Mouse (Mus musculus): ENCODE results near the gene Thegl. TPM values are rescaled to one million over a fixed set of nuclear protein-coding genes. Genes with fewer than 3 reads are reported as not detected.
"Not testable (repeated sequence)": the region's sequence is repeated elsewhere in the genome, so short reads cannot be mapped to it uniquely, and the experiment has no call there.

Gene Thegl
- polyA plus RNA-seq, 1 experiment from 2014 or later = not detected

DNA sequence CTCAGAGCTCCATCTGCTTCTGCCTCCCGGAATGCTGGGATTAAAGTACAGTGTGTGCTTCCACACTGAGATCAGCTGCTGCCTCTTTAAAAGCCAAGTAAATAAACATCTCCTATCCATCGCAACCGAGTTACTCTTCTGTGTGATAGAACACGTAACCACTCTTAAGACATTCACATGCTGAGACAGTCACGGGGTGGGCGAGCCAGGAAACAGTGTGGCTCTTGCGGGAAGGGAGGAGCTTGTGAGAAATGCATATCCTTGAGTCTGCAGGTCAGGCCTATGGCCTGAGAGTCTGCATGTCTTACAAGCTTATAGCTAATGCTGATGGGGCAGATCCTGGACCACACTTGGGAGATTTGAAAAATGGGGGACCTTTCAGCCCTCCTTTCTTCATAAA, 70.7 kb downstream of the Thegl start:
- no peak overlapping the region for H3K4me3 ChIP-seq
- no peaks in the 10 kb centered on the region for H3K9me3 ChIP-seq
- 90% methylated on average over 7 of the region's 7 CpGs for WGBS
- no peaks in the 10 kb centered on the region for H3K27me3 ChIP-seq
- H3K4me1 ChIP-seq = no peaks in the 10 kb centered on the region
- no peak overlapping the region for H3K4me2 ChIP-seq (replicated peaks)
- ATAC-seq (ENCODE audit: low FRiP score, low read depth) = no peak
- no peak overlapping the region for H3K9ac ChIP-seq
- H3K27ac ChIP-seq = no peak overlapping the region
- no peaks in the 10 kb centered on the region for H3K36me3 ChIP-seq

DNA sequence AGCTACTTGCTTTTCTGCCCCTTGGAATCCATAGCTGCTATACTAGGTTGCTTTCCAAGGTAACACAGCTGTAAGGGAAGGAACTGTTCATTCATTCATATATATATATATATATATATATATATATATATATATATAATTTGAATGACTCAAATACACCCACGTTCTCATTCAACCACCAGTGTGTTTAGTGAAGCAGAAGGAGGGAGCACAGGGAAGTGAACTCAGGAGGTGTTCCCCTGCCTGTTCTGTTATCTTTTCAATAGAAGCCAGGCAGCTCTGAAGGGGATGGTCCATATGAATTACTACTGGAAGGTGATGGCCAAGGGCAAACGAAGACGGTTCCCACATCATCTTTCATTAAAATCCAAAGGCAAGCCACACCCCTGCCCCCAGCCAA, 71.3 kb downstream of the Thegl start:
- no peak for ATAC-seq (ENCODE audit: low FRiP score, low read depth)
- H3K9ac ChIP-seq = no peak overlapping the region
- WGBS = 80% methylated on average over 3 of the region's 3 CpGs
- H3K4me3 ChIP-seq = no peak overlapping the region
- no peaks in the 10 kb centered on the region for H3K9me3 ChIP-seq
- no peaks in the 10 kb centered on the region for H3K36me3 ChIP-seq
- H3K4me1 ChIP-seq = no peaks in the 10 kb centered on the region
- H3K4me2 ChIP-seq (replicated peaks) = no peak overlapping the region
- no peak overlapping the region for H3K27ac ChIP-seq
- peaks cover 3% of the 10 kb centered on the region for H3K27me3 ChIP-seq

GRCm38 (mm10) chr5:77089294-77089693, 73.5 kb downstream of the Thegl start:
- no peaks in the 10 kb centered on the region for H3K36me3 ChIP-seq
- no peaks in the 10 kb centered on the region for H3K9me3 ChIP-seq
- H3K27me3 ChIP-seq = peaks cover 15% of the 10 kb centered on the region
- H3K4me3 ChIP-seq = no peak overlapping the region
- no peak for ATAC-seq (ENCODE audit: low FRiP score, low read depth)
- 47% methylated on average over 1 of the region's 1 CpGs for WGBS
- H3K4me1 ChIP-seq = peaks cover 3% of the 10 kb centered on the region; the same call in 1 of the 2 replicates
- H3K9ac ChIP-seq = no peak overlapping the region
- no peak overlapping the region for H3K27ac ChIP-seq
- H3K4me2 ChIP-seq (replicated peaks) = no peak overlapping the region

DNA sequence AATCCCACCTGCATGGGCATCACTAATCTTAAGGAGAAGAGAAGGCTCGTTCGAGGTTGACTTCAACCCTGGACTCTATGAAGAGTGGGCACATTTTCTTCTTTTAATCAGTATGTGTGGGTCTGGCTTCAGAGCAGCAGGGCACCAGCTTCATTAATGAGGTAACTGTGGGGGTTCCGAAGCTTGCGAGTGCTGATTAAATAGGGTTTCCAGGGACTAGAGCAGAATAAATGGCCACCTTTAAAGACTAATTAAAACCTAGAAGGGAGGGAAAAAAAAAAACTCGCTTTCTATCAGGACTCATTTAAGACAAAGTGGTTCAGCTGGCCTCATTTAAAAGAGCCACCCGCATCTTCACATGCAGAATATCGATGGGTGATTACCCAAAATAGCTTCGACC, 74.1 kb downstream of the Thegl start:
- Histone ChIP-seq H3K9me3 (no peaks in the 10 kb centered on the region), H3K4me3 (no peak overlapping the region), H3K4me1 (peaks cover 3% of the 10 kb centered on the region; the same call in 1 of the 2 replicates), H3K27me3 (peaks cover 15% of the 10 kb centered on the region), H3K9ac (no peak overlapping the region), H3K4me2 (replicated peaks) (no peak overlapping the region), H3K27ac (no peak overlapping the region), H3K36me3 (no peaks in the 10 kb centered on the region)
- 35% methylated on average over 8 of the region's 8 CpGs for WGBS
- no peak for ATAC-seq (ENCODE audit: low FRiP score, low read depth)

DNA sequence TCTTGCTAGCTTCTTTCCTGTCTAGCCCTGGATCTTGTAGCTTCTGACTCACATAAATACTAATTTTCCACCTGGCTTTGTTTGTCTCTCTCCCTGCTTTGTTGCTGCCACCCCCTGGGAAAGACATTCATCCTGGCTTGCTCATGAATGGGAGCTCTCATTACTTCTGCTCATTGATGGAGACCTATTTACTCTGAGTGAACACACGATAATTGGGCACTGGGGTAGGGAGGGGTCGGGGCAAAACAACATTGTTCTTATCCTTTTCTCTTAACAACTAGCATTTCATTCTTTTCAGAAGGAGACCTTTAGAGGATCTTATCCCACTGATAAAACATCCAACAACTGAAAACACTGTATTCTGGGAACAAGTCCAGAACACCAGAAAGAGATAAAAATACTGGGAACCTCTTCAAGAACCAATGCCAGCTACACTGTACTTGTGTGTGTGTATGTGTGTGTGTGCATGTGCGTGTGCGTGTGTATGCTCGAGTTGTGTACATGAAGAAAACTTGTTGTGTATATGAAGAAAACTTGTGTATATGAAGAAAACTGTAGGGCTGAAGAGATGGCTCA, 74.8 kb downstream of the Thegl start:
- Histone ChIP-seq H3K4me3 (no peak overlapping the region), H3K36me3 (no peaks in the 10 kb centered on the region), H3K9me3 (no peaks in the 10 kb centered on the region), H3K27ac (no peak overlapping the region), H3K27me3 (peaks cover 17% of the 10 kb centered on the region), H3K4me2 (replicated peaks) (no peak overlapping the region), H3K9ac (no peak overlapping the region), H3K4me1 (peaks cover 3% of the 10 kb centered on the region; the same call in 1 of the 2 replicates)
- WGBS = 64% methylated on average over 5 of the region's 5 CpGs
- no peak for ATAC-seq (ENCODE audit: low FRiP score, low read depth)

DNA sequence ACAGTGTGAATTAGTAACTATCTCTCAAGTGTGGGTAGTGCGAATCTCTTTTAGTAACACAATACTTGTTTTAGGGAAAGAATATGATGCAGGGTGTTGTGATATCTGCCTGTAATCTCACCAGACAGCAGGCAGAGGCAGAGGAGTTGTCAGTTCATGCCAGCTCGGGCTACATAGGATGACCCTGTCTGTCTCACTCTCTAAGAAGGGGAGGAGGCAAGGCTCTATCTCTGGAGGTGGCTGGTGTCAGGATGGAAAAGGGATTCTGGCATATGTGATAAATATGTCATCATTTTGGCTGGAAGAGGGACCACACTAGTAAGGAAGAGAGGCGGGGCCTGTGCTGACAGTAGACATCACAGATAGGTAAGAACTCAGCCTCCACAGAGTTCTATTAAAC, 76.1 kb downstream of the Thegl start:
- Histone ChIP-seq H3K4me1 (peaks cover 3% of the 10 kb centered on the region; the same call in 1 of the 2 replicates), H3K9ac (no peak overlapping the region), H3K27me3 (peaks cover 28% of the 10 kb centered on the region), H3K9me3 (no peaks in the 10 kb centered on the region), H3K4me3 (no peak overlapping the region), H3K4me2 (replicated peaks) (no peak overlapping the region), H3K27ac (no peak overlapping the region), H3K36me3 (no peaks in the 10 kb centered on the region)
- ATAC-seq (ENCODE audit: low FRiP score, low read depth) = no peak
- WGBS = 72% methylated on average over 3 of the region's 3 CpGs

GRCm38 (mm10) chr5:77092531-77092930, 76.7 kb downstream of the Thegl start:
- Histone ChIP-seq H3K9me3 (no peaks in the 10 kb centered on the region), H3K4me3 (no peak overlapping the region), H3K27ac (no peak overlapping the region), H3K36me3 (no peaks in the 10 kb centered on the region), H3K27me3 (peaks cover 28% of the 10 kb centered on the region), H3K4me2 (replicated peaks) (no peak overlapping the region), H3K9ac (no peak overlapping the region), H3K4me1 (peaks cover 8% of the 10 kb centered on the region; the same call in 1 of the 2 replicates)
- no peak for ATAC-seq (ENCODE audit: low FRiP score, low read depth)
- 77% methylated on average over 5 of the region's 5 CpGs for WGBS

GRCm38 (mm10) chr5:77093961-77094360, 78.1 kb downstream of the Thegl start:
- Histone ChIP-seq H3K36me3 (no peaks in the 10 kb centered on the region), H3K27me3 (peaks cover 28% of the 10 kb centered on the region), H3K4me3 (peak overlapping the region; percentile 63), H3K9me3 (no peaks in the 10 kb centered on the region), H3K9ac (peak overlapping the region; percentile 68; the same call in 1 of the 2 replicates), H3K4me1 (peaks cover 11% of the 10 kb centered on the region; the same call in 1 of the 2 replicates), H3K4me2 (replicated peaks) (peak overlapping the region; percentile 100), H3K27ac (no peak overlapping the region)
- 42% methylated on average over 8 of the region's 8 CpGs for whole genome bisulfite sequencing
- ATAC-seq (ENCODE audit: low FRiP score, low read depth) = no peak

DNA sequence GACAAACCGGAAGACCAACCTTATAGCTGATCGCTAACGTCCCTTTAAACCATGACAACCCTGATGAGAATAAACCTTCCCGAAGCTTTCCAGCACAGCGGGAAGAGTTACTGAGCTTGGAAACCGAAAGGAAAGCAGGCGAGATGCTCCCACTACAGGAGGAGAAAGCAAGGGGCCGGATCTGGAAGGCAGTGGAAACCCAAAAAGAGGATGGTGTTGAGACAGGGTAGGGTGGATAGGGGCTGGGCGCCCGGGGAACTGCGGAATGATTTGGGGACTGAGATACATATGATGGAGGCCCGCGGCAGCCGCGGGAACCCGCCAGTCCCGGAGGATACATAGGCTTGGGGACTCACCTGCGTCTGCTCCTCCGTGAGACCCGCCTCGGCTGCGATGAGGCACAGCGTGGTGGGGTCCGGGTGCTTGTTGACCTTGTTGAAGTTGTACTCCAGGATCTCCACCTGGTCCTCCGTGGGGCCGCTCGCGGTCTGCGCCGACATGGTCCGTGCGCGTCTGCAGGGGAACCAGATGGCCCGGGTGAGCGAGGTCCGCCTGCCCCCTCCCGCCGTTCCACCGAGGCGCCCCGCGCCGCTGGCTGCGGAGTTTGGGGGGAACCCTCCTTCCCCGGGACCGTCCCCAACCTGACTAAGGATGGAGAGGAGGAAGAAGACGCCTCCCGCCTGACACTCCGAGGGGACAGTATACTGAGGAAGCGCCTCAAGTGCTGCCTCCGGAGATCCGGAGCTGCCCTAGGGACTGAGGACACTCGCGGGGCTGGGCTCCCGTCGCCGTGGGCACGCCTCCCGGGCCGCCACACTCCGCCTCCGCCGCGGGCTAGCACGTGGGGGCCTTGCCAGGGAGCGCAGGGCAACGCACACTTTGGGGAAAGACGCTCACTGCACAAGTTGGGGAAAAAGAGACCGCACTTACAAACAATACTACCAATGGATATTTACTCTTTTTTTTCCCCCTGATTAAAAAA, 79.0 kb downstream of the Thegl start:
- Histone ChIP-seq H3K9me3 (no peaks in the 10 kb centered on the region), H3K27ac (no peak overlapping the region), H3K9ac (peak overlapping the region; percentile 68), H3K36me3 (no peaks in the 10 kb centered on the region), H3K27me3 (peaks cover 28% of the 10 kb centered on the region), H3K4me1 (peaks cover 11% of the 10 kb centered on the region; the same call in 1 of the 2 replicates), H3K4me2 (replicated peaks) (peak overlapping the region; percentile 100), H3K4me3 (peak overlapping the region; percentile 63)
- WGBS = under 1% methylated on average over 69 of the region's 69 CpGs
- peak; percentile 83 for ATAC-seq (ENCODE audit: low FRiP score, low read depth)

- H3K36me3 ChIP-seq; H3K4me3 ChIP-seq; H3K9ac ChIP-seq; H3K27ac ChIP-seq; H3K4me2 ChIP-seq (replicated peaks); ATAC-seq (ENCODE audit: low FRiP score, low read depth); H3K9me3 ChIP-seq: not testable (repeated sequence)
- 88% methylated on average over 3 of the region's 3 CpGs for WGBS
- Histone ChIP-seq H3K27me3 (peaks cover 28% of the 10 kb centered on the region), H3K4me1 (peaks cover 11% of the 10 kb centered on the region; the same call in 1 of the 2 replicates)
Measured at GRCm38 (mm10) chr5:77096194-77096593, 80.4 kb downstream of the Thegl start.

GRCm38 (mm10) chr5:77097686-77098085, 81.9 kb downstream of the Thegl start:
- no peak for ATAC-seq (ENCODE audit: low FRiP score, low read depth)
- peaks cover 21% of the 10 kb centered on the region; the same call in 1 of the 2 replicates for H3K27me3 ChIP-seq
- 11% methylated on average over 6 of the region's 6 CpGs for WGBS
- H3K36me3 ChIP-seq = no peaks in the 10 kb centered on the region
- no peak overlapping the region for H3K27ac ChIP-seq
- H3K4me3 ChIP-seq = no peak overlapping the region
- no peaks in the 10 kb centered on the region for H3K9me3 ChIP-seq
- peaks cover 11% of the 10 kb centered on the region; the same call in 1 of the 2 replicates for H3K4me1 ChIP-seq
- H3K4me2 ChIP-seq (replicated peaks) = no peak overlapping the region
- H3K9ac ChIP-seq = no peak overlapping the region

- WGBS = 93% methylated on average over 3 of the region's 3 CpGs
- Histone ChIP-seq H3K9me3 (no peaks in the 10 kb centered on the region), H3K27ac (no peak overlapping the region), H3K36me3 (no peaks in the 10 kb centered on the region), H3K4me2 (replicated peaks) (no peak overlapping the region), H3K4me3 (no peak overlapping the region), H3K27me3 (peaks cover 16% of the 10 kb centered on the region; the same call in 1 of the 2 replicates), H3K4me1 (peaks cover 11% of the 10 kb centered on the region; the same call in 1 of the 2 replicates), H3K9ac (no peak overlapping the region)
- ATAC-seq (ENCODE audit: low FRiP score, low read depth) = no peak
Measured at GRCm38 (mm10) chr5:77098874-77099273, 83.1 kb downstream of the Thegl start.

Measured in limb, embryonic 13.5 days (tissue).